ENCODE assay signal across 8 mouse cellular contexts in genomic region chr1:74295456-74296171, GRCm38 (mm10). TPM values are rescaled to one million over a fixed set of nuclear protein-coding genes. Genes with fewer than 3 reads are reported as not detected.
DNase-seq lines count a peak whose midpoint lies in the region; ATAC-seq lines count a peak whose summit lies in the region.

No protein-coding gene starts in this region.

- WGBS in limb, embryonic 13.5 days, result 12% methylated on average over 9 of the region's 9 CpGs
- WGBS in midbrain, embryonic 14.5 days, result 16% methylated on average over 9 of the region's 9 CpGs

- H3K36me3 ChIP-seq in limb, embryonic 13.5 days, result peaks cover 37% of the 10 kb centered on the region
- H3K36me3 ChIP-seq in midbrain, embryonic 14.5 days (ENCODE audit: control insufficient read depth, insufficient read depth, low read length), result 0 out of 2 replicates have a peak, but pooled peaks cover 5% of the 10 kb centered on the region

- no peaks in the 10 kb centered on the region for H3K9me3 ChIP-seq in limb, embryonic 13.5 days
- no peaks in the 10 kb centered on the region for H3K9me3 ChIP-seq in midbrain, embryonic 14.5 days (ENCODE audit: control insufficient read depth, low read length)

- H3K4me3 ChIP-seq in limb, embryonic 13.5 days, result peak overlapping the region; percentile 5; the same call in 1 of the 2 replicates
- H3K4me3 ChIP-seq in midbrain, embryonic 14.5 days (replicated peaks; ENCODE audit: low read depth, low read length), result no peak overlapping the region

- no peaks in the 10 kb centered on the region for H3K27me3 ChIP-seq in limb, embryonic 13.5 days
- no peaks in the 10 kb centered on the region for H3K27me3 ChIP-seq in midbrain, embryonic 14.5 days (ENCODE audit: control insufficient read depth, insufficient read depth, low read length)

- peak overlapping the region; percentile 66 for H3K9ac ChIP-seq in limb, embryonic 13.5 days
- peak overlapping the region; percentile 23; the same call in 1 of the 2 replicates for H3K9ac ChIP-seq in midbrain, embryonic 14.5 days (replicated peaks; ENCODE audit: low read length)

- peak overlapping the region; percentile 93 for H3K27ac ChIP-seq in limb, embryonic 13.5 days
- peak overlapping the region; percentile 73 for H3K27ac ChIP-seq in midbrain, embryonic 14.5 days (replicated peaks; ENCODE audit: low read depth, low read length)

- peak overlapping the region; percentile 44 for H3K4me2 ChIP-seq in limb, embryonic 13.5 days (replicated peaks)
- H3K4me2 ChIP-seq in midbrain, embryonic 14.5 days (ENCODE audit: low read length), result peak overlapping the region; percentile 0; the same call in 1 of the 2 replicates

- DNase-seq in thymus, postnatal 25 days, result peak; percentile 14
- no peak for DNase-seq in thymus, postnatal 36 days
- DNase-seq in heart, adult 9 months (ENCODE audit: low spot score in 2 of 2), result peak; percentile 96
- peak; percentile 86 for DNase-seq in kidney, adult 9 months
- DNase-seq in midbrain, embryonic 14.5 days, result peak; percentile 72
- peak; percentile 31 to 49 for DNase-seq in spleen, adult 18-20 months

- ATAC-seq in erythroblast, adult 5-6 weeks (replicated peaks; ENCODE audit: low FRiP score, poor library complexity, severe bottlenecking), result peak; percentile 80
- ATAC-seq in limb, embryonic 13.5 days (ENCODE audit: low FRiP score, low read depth), result peak; percentile 91
- peak; percentile 80 for ATAC-seq in midbrain, embryonic 14.5 days (ENCODE audit: low FRiP score, low TSS enrichment)

- H3K4me1 ChIP-seq in limb, embryonic 13.5 days, result peaks cover 34% of the 10 kb centered on the region
- peaks cover 15% of the 10 kb centered on the region for H3K4me1 ChIP-seq in midbrain, embryonic 14.5 days (ENCODE audit: control insufficient read depth, insufficient read depth, low read length)

RNA-seq across cellular contexts. Expression of gene Tmbim1, which starts 9.8 kb away (rescaled TPM):
- total RNA-seq in erythroblast, adult 5-6 weeks (2015; ENCODE audit: low replicate concordance), result 2.1 and 4.2 TPM in 2 replicates
- total RNA-seq in erythroblast, adult 5-6 weeks (2017; ENCODE audit: low replicate concordance), result 1.9 and 2.6 TPM in 2 replicates
- 30.6 and 31.7 TPM in 2 replicates for polyA plus RNA-seq in limb, embryonic 13.5 days (2015; fragmentation: Nextera tagmentation; extraction: Ambion mirVana)
- polyA plus RNA-seq in midbrain, embryonic 14.5 days (2014; fragmentation: Nextera tagmentation; extraction: Ambion mirVana), result 3.8 and 5.6 TPM in 2 replicates

RNA-seq across cellular contexts. Expression of gene Pnkd, which starts 10.9 kb away (rescaled TPM):
- 7.1 and 17.7 TPM in 2 replicates for total RNA-seq in erythroblast, adult 5-6 weeks (2015; ENCODE audit: low replicate concordance)
- total RNA-seq in erythroblast, adult 5-6 weeks (2017; ENCODE audit: low replicate concordance), result 2.4 TPM in 1 of 2 replicates, not detected in the other
- polyA plus RNA-seq in limb, embryonic 13.5 days (2015; fragmentation: Nextera tagmentation; extraction: Ambion mirVana), result 108 and 112 TPM in 2 replicates
- polyA plus RNA-seq in midbrain, embryonic 14.5 days (2014; fragmentation: Nextera tagmentation; extraction: Ambion mirVana), result 99.0 and 107 TPM in 2 replicates

RNA-seq across cellular contexts. Expression of gene Aamp, which starts 11.1 kb away (rescaled TPM):
- total RNA-seq in erythroblast, adult 5-6 weeks (2015; ENCODE audit: low replicate concordance), result 4.6 and 10.4 TPM in 2 replicates
- 15.3 and 27.6 TPM in 2 replicates for total RNA-seq in erythroblast, adult 5-6 weeks (2017; ENCODE audit: low replicate concordance)
- polyA plus RNA-seq in limb, embryonic 13.5 days (2015; fragmentation: Nextera tagmentation; extraction: Ambion mirVana), result 220 and 232 TPM in 2 replicates
- polyA plus RNA-seq in midbrain, embryonic 14.5 days (2014; fragmentation: Nextera tagmentation; extraction: Ambion mirVana), result 184 and 205 TPM in 2 replicates

RNA-seq across cellular contexts. Expression of gene Gpbar1, which starts 17.3 kb away (rescaled TPM):
- total RNA-seq in erythroblast, adult 5-6 weeks (2015; ENCODE audit: low replicate concordance), result not detected in 2 replicates
- total RNA-seq in erythroblast, adult 5-6 weeks (2017; ENCODE audit: low replicate concordance), result not detected in 2 replicates
- polyA plus RNA-seq in limb, embryonic 13.5 days (2015; fragmentation: Nextera tagmentation; extraction: Ambion mirVana), result 0.18 and 0.31 TPM in 2 replicates
- polyA plus RNA-seq in midbrain, embryonic 14.5 days (2014; fragmentation: Nextera tagmentation; extraction: Ambion mirVana), result 0.27 and 0.39 TPM in 2 replicates

RNA-seq across cellular contexts. Expression of gene Arpc2, which starts 59.7 kb away (rescaled TPM):
- 283 and 297 TPM in 2 replicates for total RNA-seq in erythroblast, adult 5-6 weeks (2015; ENCODE audit: low replicate concordance)
- 147 and 152 TPM in 2 replicates for total RNA-seq in erythroblast, adult 5-6 weeks (2017; ENCODE audit: low replicate concordance)
- 384 and 389 TPM in 2 replicates for polyA plus RNA-seq in limb, embryonic 13.5 days (2015; fragmentation: Nextera tagmentation; extraction: Ambion mirVana)
- 322 and 338 TPM in 2 replicates for polyA plus RNA-seq in midbrain, embryonic 14.5 days (2014; fragmentation: Nextera tagmentation; extraction: Ambion mirVana)

Comparison
In these comparisons a context has a peak if more than half of its experiments do, and no peak if none do; other contexts are left out.
1. DNase-seq: peak in thymus, postnatal 25 days (single experiment), heart, adult 9 months (2 of 2), kidney, adult 9 months (single experiment), midbrain, embryonic 14.5 days (single experiment) and spleen, adult 18-20 months (2 of 2); none in thymus, postnatal 36 days (0 of 2).
2. Peak in every context shown above with its lines, with median percentiles within 50 percentile points of each other: ATAC-seq.